Mouse (Mus musculus) E14TG2a.4 (cell line): ENCODE measurements around the gene Tmbim6.

Experiments
- CTCF ChIP-seq: conservative IDR thresholded peaks from 2 replicates; pipeline ENCODE4 v1.5.1; 2014; ENCODE audit warnings: low read length
- POU5F1 ChIP-seq: IDR thresholded peaks from 2 replicates; pipeline ENCODE4 v1.6.1; 2014; ENCODE audit warnings: low read length, borderline replicate concordance

GRCm38 (mm10) chr15:99390472-99391401, 1.9 kb upstream of the Tmbim6 start:
- TF ChIP-seq CTCF, result no peak
- TF ChIP-seq POU5F1, result no peak
